Mouse (Mus musculus) ES-Bruce4 (cell line): ENCODE measurements around the gene Islr.

Experiments
- CTCF ChIP-seq: IDR thresholded peaks from one replicate; pipeline ENCODE4 v1.8.1; 2011; ENCODE audit warnings: low read depth, low read length
- POLR2A ChIP-seq: IDR thresholded peaks from one replicate; pipeline ENCODE4 v1.8.1; 2011; ENCODE audit warnings: low read length; ENCODE audit not compliant: insufficient read depth

DNA sequence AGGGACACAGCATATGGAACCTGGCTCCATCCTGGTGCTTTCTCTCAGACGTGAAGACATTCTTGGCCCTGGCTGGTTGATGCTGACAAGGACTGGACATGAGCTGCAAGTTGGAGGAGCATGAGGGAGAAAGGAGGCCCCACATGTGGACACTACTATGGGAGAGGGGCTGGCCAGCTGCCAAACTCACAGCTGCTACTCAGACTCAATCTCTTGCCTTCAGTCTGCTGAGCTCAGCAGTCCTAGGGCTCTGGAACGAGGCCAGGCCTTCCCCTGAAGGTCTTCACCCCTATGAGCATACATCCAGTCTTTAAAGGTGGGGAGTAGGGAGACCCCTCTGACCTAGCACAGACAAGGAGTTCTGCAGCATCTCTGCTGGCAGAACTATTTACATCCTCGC is 48.7 kb downstream of the Islr start:
- no peak for TF ChIP-seq POLR2A
- TF ChIP-seq CTCF: no peak
